Mouse (Mus musculus) lung, embryonic 14.5 days (tissue): ENCODE data around the gene Adam10. TPM values are rescaled to one million over a fixed set of nuclear protein-coding genes. Genes with fewer than 3 reads are reported as not detected.
A peak's percentile ranks its signal among the peaks of the same experiment; 100 is the strongest.

Experiments
- ATAC-seq: fragments of 200-750 bp; cut with Nextera tagmentation; 2 replicates; pipeline ENCODE4 v1.8.0; 2017; ENCODE audit warnings: mild to moderate bottlenecking, moderate TSS enrichment, moderate library complexity; ENCODE audit not compliant: insufficient read depth
- DNase-seq: peaks from one replicate; pipeline ENCODE4 v3.0.0-alpha.2; 2015
- H3K27ac ChIP-seq: fragments of 300-500 bp; sonication (generic); 2 replicates; pipeline ENCODE4 v1.5.1; 2014; ENCODE audit warnings: low read depth, mild to moderate bottlenecking, moderate library complexity
- H3K27me3 ChIP-seq: fragments of 300-500 bp; sonication (generic); 2 replicates; pipeline ENCODE4 v1.6.1; 2014; ENCODE audit warnings: low read length, control low read depth; ENCODE audit not compliant: insufficient read depth
- H3K36me3 ChIP-seq: fragments of 300-500 bp; sonication (generic); 2 replicates; pipeline ENCODE4 v1.6.1; 2014; ENCODE audit warnings: control low read depth; ENCODE audit not compliant: insufficient read depth
- H3K4me1 ChIP-seq: fragments of 300-500 bp; sonication (generic); 2 replicates; pipeline ENCODE4 v1.6.1; 2014; ENCODE audit warnings: antibody characterized with exemption, control low read depth; ENCODE audit not compliant: insufficient read depth
- H3K4me2 ChIP-seq: fragments of 300-500 bp; sonication (generic); 2 replicates; pipeline ENCODE4 v1.6.1; 2014; ENCODE audit warnings: mild to moderate bottlenecking
- H3K4me3 ChIP-seq: fragments of 300-500 bp; sonication (generic); 2 replicates; pipeline ENCODE4 v1.5.1; 2014; ENCODE audit warnings: low read depth, low read length
- H3K9ac ChIP-seq: fragments of 300-500 bp; sonication (generic); 2 replicates; pipeline ENCODE4 v1.6.1; 2014
- H3K9me3 ChIP-seq: fragments of 300-500 bp; sonication (generic); 2 replicates; pipeline ENCODE4 v1.6.1; 2016; ENCODE audit warnings: low read depth, low read length, control low read depth
- CTCF ChIP-seq: IDR thresholded peaks from 2 replicates; pipeline ENCODE4 v1.5.1; 2016; ENCODE audit warnings: antibody characterized with exemption, low read depth
- WGBS: fragments of 180-500 bp; shearing (Covaris S2); extraction: QIAGEN DNeasy Blood & Tissue Kit; methylation state at CpG from one replicate; pipeline ENCODE4 v1.1.7; 2014; 5-methylcytosine and 5-hydroxymethylcytosine counted together
- polyA plus RNA-seq: library from polyadenylated mRNA; unstranded; fragments of >200 nt; fragmentation: Nextera tagmentation; extraction: Ambion mirVana; gene quantifications from 2 replicates; pipeline ENCODE4 v1.2.1, GENCODE M21; 2014

Adam10 gene
- polyA plus RNA-seq, 1 experiment from 2014 or later: 80.2 TPM

DNA sequence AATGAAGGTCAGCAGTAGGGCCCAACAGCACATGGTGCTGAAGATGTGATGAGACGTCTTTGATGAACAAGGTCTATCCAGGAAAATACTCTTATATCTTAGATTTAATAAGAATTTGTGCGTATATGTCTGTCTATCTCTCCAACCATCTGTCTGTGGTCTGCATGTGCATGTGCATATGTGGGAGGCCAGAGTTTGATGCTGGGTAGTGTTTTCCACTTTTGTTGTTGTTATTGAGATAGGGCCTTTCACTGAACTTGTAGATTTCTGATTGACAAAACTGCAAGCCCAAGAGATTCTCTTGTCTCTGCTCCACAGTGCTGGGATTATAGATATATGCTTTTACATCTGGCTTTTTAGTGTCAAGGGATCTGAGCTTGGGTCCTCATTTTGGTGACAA is 96.7 kb downstream of the Adam10 start:
- Histone ChIP-seq H3K27ac (no peak overlapping the region), H3K4me3 (no peak overlapping the region), H3K4me2 (no peak overlapping the region), H3K36me3 (peaks cover 24% of the 10 kb centered on the region; the same call in 1 of the 2 replicates), H3K9me3 (no peaks in the 10 kb centered on the region), H3K9ac (no peak overlapping the region), H3K4me1 (no peaks in the 10 kb centered on the region), H3K27me3 (no peaks in the 10 kb centered on the region)
- ATAC-seq (no peak), DNase-seq (no peak)
- 89% methylated on average over 2 of the region's 2 CpGs for WGBS
- TF ChIP-seq CTCF: no peak

DNA sequence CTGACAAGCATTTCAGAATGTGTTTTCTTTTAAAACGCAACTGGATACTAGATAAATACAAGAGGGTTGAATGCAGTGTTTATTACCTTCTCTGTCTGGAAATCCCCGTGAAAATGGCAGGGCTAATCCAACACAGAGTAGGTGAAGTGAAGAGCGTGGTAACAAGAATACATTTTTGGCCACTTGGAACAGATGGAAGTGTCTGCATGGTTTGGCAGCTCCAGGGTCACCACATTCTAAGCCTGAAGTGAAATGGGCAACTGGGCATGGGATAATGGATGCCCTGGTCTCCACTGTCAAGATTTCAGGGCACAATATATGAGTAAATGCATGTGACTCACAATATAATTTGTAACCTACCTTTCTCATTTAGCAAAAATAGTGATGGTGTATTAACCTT is 103.4 kb downstream of the Adam10 start:
- 77% methylated on average over 3 of the region's 3 CpGs for WGBS

DNA sequence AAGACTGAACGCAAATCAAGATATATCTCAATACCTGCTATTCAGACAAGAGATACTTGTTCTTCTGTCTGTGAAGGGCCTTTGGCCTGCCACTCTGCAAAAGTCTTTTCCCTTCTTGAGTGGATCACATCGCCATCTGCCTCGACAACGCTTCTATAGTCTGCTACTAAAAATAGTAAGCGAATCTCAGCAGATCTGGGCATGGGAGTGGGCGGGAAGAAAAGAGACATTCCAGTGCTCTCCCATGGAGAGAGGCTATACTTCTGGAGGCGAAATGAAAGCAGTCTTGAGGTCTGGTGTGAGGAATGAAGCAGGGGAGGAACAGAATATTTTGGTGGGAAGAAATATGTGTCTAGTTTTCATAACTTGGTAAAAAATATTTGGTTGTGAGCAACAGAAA is 109.9 kb downstream of the Adam10 start:
- 71% methylated on average over 7 of the region's 7 CpGs for WGBS
- Histone ChIP-seq H3K27me3 (no peaks in the 10 kb centered on the region), H3K4me1 (no peaks in the 10 kb centered on the region), H3K27ac (no peak overlapping the region), H3K4me2 (no peak overlapping the region), H3K9ac (no peak overlapping the region), H3K9me3 (no peaks in the 10 kb centered on the region), H3K36me3 (0 out of 2 replicates have a peak, but pooled peaks cover 2% of the 10 kb centered on the region), H3K4me3 (no peak overlapping the region)
- DNase-seq: no peak
- ATAC-seq: no peak
- no peak for TF ChIP-seq CTCF

More for the DNA sequence above, 103.4 kb downstream of the Adam10 start:
- TF ChIP-seq CTCF: no peak
- Histone ChIP-seq H3K4me3 (no peak overlapping the region), H3K27ac (no peak overlapping the region), H3K4me2 (no peak overlapping the region), H3K36me3 (peaks cover 24% of the 10 kb centered on the region; the same call in 1 of the 2 replicates), H3K27me3 (no peaks in the 10 kb centered on the region), H3K4me1 (no peaks in the 10 kb centered on the region), H3K9ac (no peak overlapping the region), H3K9me3 (no peaks in the 10 kb centered on the region)
- ATAC-seq: no peak
- no peak for DNase-seq

DNA sequence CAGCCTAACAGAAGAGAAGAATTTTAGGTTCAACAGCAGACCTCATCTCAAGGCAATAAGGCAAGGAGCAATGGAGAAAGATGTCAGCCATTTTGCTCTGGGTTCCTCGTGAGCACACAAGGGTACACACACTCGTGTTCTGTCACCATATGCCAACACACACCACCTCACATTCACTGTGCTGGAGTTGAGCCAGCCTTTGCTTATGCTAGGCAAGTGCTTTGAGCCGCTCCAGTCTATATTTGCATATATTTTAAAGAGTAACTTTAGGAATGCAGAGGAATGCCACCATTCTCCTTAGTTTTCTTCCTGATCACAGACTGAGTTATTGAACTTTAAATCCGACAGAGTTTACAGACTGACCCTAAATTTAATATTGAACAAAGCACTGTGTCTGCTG is 111.8 kb downstream of the Adam10 start:
- Histone ChIP-seq H3K9ac (no peak overlapping the region), H3K27ac (no peak overlapping the region), H3K36me3 (no peaks in the 10 kb centered on the region), H3K4me3 (no peak overlapping the region), H3K4me1 (no peaks in the 10 kb centered on the region), H3K9me3 (no peaks in the 10 kb centered on the region), H3K27me3 (no peaks in the 10 kb centered on the region), H3K4me2 (no peak overlapping the region)
- TF ChIP-seq CTCF: no peak
- no peak for ATAC-seq
- no peak for DNase-seq
- WGBS: 77% methylated on average over 4 of the region's 4 CpGs

DNA sequence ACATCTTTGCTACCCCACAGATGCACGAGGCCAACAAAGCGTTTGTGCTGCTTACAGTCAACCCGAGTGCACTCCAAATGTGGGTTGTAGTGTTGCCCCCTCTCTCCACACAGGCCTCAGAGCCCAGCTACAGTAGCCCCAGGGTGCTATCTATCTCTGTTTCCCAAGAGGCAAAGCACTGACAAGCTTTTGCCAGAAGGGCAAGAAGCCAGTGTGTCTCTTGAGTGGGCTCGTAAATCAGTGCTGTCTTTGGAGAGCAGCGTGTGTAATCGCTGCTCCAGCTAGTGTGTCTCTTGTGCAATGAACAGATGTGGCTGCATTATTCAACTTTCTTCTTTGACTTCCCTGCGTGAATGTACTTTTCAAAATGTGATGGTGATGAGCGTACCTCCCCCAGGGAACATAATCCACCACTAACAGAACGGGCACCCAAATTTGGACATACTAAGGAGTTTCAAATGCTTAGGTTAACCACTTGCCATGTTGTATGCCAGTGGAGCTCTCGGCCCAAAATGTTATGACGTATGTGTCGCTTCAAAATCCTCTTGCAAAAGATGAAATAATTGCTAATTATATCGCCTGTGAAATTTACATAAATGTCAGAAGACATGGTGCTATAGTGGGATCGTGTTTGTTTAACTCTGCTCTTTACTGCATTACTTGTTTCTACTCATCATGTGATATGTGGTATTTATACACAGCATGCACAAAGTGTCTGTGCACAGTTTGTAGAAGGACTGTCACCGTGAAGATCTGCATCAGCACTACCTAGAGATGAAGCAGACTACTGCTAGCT is 116.0 kb downstream of the Adam10 start:
- DNase-seq (peak; percentile 61), ATAC-seq (no peak; the same call in 1 of the 2 replicates)
- no peaks in the 10 kb centered on the region for H3K27me3 ChIP-seq
- H3K4me2 ChIP-seq: no peak overlapping the region
- TF ChIP-seq CTCF: no peak
- WGBS: 55% methylated on average over 15 of the region's 15 CpGs
- H3K9ac ChIP-seq: no peak overlapping the region
- no peaks in the 10 kb centered on the region for H3K9me3 ChIP-seq
- no peak overlapping the region for H3K27ac ChIP-seq
- no peak overlapping the region for H3K4me3 ChIP-seq
- H3K4me1 ChIP-seq: no peaks in the 10 kb centered on the region
- no peaks in the 10 kb centered on the region for H3K36me3 ChIP-seq

GRCm38 (mm10) chr9:70795439-70795757 is 116.6 kb downstream of the Adam10 start:
- DNase-seq (no peak), ATAC-seq (no peak)
- no peak overlapping the region for H3K4me2 ChIP-seq

DNA sequence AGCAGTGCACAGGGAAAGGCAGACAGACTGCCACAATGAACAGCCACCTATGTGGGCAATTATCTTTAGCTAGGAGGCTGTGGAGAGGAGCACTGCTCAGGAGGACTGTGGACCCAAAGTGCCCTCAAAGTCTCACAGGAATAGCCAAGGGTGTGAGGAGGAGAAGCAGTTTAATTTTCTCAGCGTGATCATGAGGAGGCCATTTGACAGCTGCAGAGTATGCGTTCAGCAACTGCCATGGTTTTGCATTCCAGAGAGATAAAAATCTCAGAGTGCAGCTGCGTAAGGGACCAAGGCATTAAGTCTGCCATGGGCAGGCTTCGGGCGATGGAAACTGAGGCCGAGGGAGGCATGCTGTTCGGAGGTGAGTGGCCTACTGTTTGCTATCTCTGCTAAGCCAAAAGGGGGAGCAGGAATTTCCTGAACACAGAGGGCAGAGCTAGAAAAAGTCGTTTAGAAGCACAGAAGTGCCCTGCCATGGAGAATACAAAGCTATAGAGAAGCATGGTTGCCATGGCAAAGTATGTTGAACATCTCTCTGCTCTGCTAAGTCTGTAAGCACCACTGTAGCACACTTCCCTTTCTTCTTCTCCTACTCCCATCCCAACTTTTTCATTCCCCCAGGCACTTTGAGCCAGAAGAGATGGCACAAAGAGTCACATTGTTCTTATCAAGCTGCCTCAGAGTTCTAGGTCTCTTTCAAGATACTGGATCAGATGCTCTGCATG is 122.0 kb downstream of the Adam10 start:
- H3K9ac ChIP-seq: no peak overlapping the region
- no peak overlapping the region for H3K27ac ChIP-seq
- no peaks in the 10 kb centered on the region for H3K27me3 ChIP-seq
- no peak overlapping the region for H3K4me2 ChIP-seq
- DNase-seq (no peak), ATAC-seq (no peak)
- 31% methylated on average over 8 of the region's 8 CpGs for WGBS
- H3K4me3 ChIP-seq: no peak overlapping the region
- no peaks in the 10 kb centered on the region for H3K36me3 ChIP-seq
- H3K4me1 ChIP-seq: no peaks in the 10 kb centered on the region
- H3K9me3 ChIP-seq: no peaks in the 10 kb centered on the region
- no peak for TF ChIP-seq CTCF

More at GRCm38 (mm10) chr9:70795439-70795757, 116.6 kb downstream of the Adam10 start:
- no peaks in the 10 kb centered on the region for H3K9me3 ChIP-seq
- no peak overlapping the region for H3K4me3 ChIP-seq
- H3K4me1 ChIP-seq: no peaks in the 10 kb centered on the region
- no peak overlapping the region for H3K27ac ChIP-seq
- H3K9ac ChIP-seq: no peak overlapping the region
- H3K36me3 ChIP-seq: no peaks in the 10 kb centered on the region
- WGBS: 59% methylated on average over 2 of the region's 2 CpGs
- TF ChIP-seq CTCF: no peak
- no peaks in the 10 kb centered on the region for H3K27me3 ChIP-seq
